Mouse (Mus musculus): Measurements from ENCODE around the gene Tom1l2.

DNA sequence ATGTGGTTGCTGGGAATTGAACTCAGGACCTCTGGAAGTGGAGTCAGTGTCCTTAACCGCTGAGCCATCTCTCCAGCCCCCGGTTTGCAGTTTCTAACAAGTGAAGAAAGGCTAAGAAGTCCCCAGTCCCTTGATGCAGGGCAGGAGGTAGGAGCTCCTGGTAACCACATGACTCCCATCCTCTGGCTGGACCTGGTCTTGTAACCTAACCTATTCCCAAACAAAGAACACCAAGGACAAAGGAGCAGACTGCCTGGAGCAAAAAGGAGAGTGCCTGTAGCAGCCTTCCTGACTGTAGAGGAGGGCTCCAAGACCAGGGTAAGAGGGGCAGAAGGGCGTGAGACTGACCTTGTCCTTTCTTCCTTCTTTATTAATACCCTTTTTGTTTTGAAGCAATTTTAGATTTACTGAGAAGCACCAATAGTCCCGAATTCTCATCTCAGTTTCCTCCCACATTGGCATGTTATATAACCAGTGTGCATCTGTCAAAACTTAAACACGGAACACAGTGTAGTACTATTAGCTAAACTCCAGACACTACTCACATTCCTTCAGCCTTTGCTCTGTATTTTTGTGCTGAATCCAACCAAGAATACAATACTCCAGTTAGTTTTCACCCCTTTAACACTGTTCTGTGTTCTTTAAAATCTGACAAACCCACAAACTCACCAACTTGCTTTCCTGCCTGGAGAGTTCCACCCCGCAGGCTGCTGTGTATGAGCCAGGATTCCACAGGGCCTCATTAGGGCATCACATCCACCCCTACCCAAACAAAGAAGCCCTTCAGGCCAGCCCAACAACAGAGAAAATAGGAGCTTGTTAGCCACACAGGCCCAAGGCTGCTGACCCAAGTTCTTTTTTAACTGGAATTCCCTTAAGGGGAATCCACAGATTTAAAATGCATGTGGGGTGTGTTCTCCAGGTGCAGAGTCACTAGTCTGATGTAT, 58.7 kb downstream of the Tom1l2 start:
- TF ChIP-seq CTCF (IDR thresholded peaks at IDR 0.05; ENCODE audit: borderline replicate concordance, extremely low read depth, insufficient read depth, insufficient read length) (no peak), POLR2A (IDR thresholded peaks at IDR 0.05; ENCODE audit: borderline replicate concordance, extremely low read depth, insufficient read depth, insufficient read length, poor library complexity, severe bottlenecking) (no peak)

Data from brain, embryonic 14.5 days (tissue).